Mouse (Mus musculus) embryonic facial prominence, embryonic 14.5 days (tissue): ENCODE data around the gene Snx30. TPM values are rescaled to one million over a fixed set of nuclear protein-coding genes. Genes with fewer than 3 reads are reported as not detected.

Experiments used
- ATAC-seq: fragments of 200-750 bp; cut with Nextera tagmentation; 2 replicates; pipeline ENCODE4 v1.8.0; 2017; ENCODE audit warnings: low read depth, moderate number of reproducible peaks, moderate TSS enrichment
- DNase-seq: peaks from one replicate; pipeline ENCODE4 v3.0.0-alpha.2; 2015; ENCODE audit warnings: low spot score
- H3K27ac ChIP-seq: fragments of 300-500 bp; sonication (generic); replicated peaks from 2 replicates; pipeline ENCODE4 v1.5.1; 2014; ENCODE audit warnings: low read depth, mild to moderate bottlenecking, low read length, moderate library complexity
- H3K27me3 ChIP-seq: fragments of 300-500 bp; sonication (generic); replicated peaks from 2 replicates; pipeline ENCODE4 v1.6.1; 2014; ENCODE audit warnings: low read length; ENCODE audit not compliant: control insufficient read depth, insufficient read depth
- H3K36me3 ChIP-seq: fragments of 300-500 bp; sonication (generic); 2 replicates; pipeline ENCODE4 v1.6.1; 2014; ENCODE audit warnings: low read length, mixed read lengths; ENCODE audit not compliant: control insufficient read depth, insufficient read depth
- H3K4me1 ChIP-seq: fragments of 300-500 bp; sonication (generic); 2 replicates; pipeline ENCODE4 v1.6.1; 2014; ENCODE audit warnings: antibody characterized with exemption, low read length; ENCODE audit not compliant: control insufficient read depth, insufficient read depth
- H3K4me2 ChIP-seq: fragments of 300-500 bp; sonication (generic); 2 replicates; pipeline ENCODE4 v1.6.1; 2014; ENCODE audit warnings: low read depth, mild to moderate bottlenecking, low read length, moderate library complexity, mixed read lengths
- H3K4me3 ChIP-seq: fragments of 300-500 bp; sonication (generic); 2 replicates; pipeline ENCODE4 v1.5.1; 2014; ENCODE audit warnings: low read depth, mild to moderate bottlenecking, low read length
- H3K9ac ChIP-seq: fragments of 300-500 bp; sonication (generic); 2 replicates; pipeline ENCODE4 v1.6.1; 2014; ENCODE audit warnings: low read depth, mild to moderate bottlenecking, low read length, moderate library complexity, mixed read lengths
- H3K9me3 ChIP-seq: fragments of 300-500 bp; sonication (generic); 2 replicates; pipeline ENCODE4 v1.6.1; 2016; ENCODE audit warnings: low read length; ENCODE audit not compliant: control insufficient read depth
- WGBS: fragments of 180-500 bp; shearing (Covaris S2); extraction: QIAGEN DNeasy Blood & Tissue Kit; methylation state at CpG from one replicate; pipeline ENCODE4 v1.1.7; 2014; 5-methylcytosine and 5-hydroxymethylcytosine counted together
- polyA plus RNA-seq: library from polyadenylated mRNA; unstranded; fragments of >200 nt; fragmentation: Nextera tagmentation; extraction: Ambion mirVana; gene quantifications from 2 replicates; pipeline ENCODE4 v1.2.1, GENCODE M21; 2014

Gene Snx30
- polyA plus RNA-seq, 1 experiment from 2014 or later = 14.1 TPM

DNA sequence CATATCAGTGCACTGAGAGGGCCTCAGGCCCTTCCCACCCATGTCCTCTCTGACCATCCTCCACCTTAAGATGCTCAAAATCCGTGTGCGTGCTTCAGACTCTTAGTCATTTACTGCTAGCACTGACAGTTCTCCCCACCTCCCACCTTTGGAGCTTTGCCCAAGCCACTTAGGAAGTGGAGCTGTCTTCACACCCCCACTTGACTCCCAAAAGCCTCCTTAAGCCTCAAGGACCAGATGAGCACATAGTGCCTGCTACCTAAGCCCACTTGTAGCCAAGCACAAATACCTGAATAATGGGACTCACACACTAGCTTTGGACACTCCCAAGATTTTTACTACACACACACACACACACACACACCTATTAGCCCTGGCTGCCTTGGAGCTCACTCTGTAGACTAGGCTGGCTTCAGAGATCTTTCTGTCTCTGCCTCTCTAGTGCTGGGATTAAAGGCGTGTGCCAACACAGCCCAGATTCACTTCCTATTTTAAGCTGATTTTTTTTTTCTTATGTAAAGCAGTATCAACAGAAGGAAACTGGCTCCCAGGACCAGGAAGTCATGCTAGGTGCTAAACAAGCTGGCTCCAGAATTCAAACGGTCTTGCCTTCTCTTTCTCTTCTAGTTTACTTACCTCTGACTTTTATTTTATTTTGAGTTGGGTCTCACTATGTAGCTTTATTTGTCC is 9.6 kb downstream of the Snx30 start:
- Histone ChIP-seq H3K4me3 (no peak overlapping the region), H3K9ac (no peak overlapping the region), H3K27me3 (no peaks in the 10 kb centered on the region), H3K9me3 (no peaks in the 10 kb centered on the region), H3K27ac (no peak overlapping the region), H3K4me2 (no peak overlapping the region), H3K4me1 (peaks cover 9% of the 10 kb centered on the region), H3K36me3 (no peaks in the 10 kb centered on the region)
- WGBS = 83% methylated on average over 4 of the region's 4 CpGs
- no peak for DNase-seq
- no peak for ATAC-seq

DNA sequence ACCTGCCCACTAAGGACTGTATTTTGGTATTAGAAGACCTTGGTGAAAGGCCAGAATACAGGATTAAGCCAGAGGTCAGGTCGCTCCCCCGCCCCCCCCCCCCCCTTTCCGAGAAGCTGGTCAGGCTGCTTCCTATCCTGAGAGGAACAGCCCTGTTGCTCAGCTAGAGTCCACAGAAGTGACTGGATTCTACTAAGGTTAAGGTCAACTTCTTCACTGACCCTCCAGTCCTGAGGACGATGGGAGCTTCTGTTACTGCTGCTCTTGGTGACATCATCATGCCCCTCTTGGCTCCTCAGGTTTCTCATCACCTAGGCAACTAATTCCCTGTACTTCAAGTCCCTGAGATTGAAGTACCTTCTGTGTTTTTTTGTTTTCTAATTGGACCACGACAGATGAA is 10.4 kb downstream of the Snx30 start:
- 54% methylated on average over 5 of the region's 5 CpGs for WGBS
- no peak for DNase-seq
- no peak overlapping the region for H3K4me2 ChIP-seq
- no peak for ATAC-seq
- no peaks in the 10 kb centered on the region for H3K9me3 ChIP-seq
- H3K9ac ChIP-seq = no peak overlapping the region
- no peak overlapping the region for H3K27ac ChIP-seq
- no peak overlapping the region for H3K4me3 ChIP-seq
- H3K36me3 ChIP-seq = no peaks in the 10 kb centered on the region
- no peaks in the 10 kb centered on the region for H3K27me3 ChIP-seq
- peaks cover 9% of the 10 kb centered on the region for H3K4me1 ChIP-seq

DNA sequence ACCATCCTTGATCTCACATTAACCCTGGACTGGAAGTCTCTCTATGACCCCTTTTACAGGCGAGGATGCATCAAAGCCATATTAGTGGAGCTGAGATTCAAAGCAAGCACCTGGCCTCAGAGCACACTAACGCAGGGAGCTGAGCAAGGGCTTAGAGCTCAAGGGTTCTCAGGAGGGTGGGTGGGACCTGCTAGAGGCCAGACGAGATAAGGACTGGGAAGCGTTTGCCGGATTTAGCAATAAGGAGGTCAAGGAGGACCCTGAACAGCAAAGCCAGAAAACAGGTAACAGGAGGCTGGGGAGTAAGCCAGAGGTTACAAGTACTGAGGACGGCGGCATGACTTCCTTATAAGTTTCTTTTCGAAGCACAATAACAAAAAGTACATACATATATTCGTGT is 10.8 kb downstream of the Snx30 start:
- H3K4me1 ChIP-seq = peaks cover 9% of the 10 kb centered on the region
- 0 out of 2 replicates have a peak, but pooled peaks have one; percentile 17 for ATAC-seq

DNA sequence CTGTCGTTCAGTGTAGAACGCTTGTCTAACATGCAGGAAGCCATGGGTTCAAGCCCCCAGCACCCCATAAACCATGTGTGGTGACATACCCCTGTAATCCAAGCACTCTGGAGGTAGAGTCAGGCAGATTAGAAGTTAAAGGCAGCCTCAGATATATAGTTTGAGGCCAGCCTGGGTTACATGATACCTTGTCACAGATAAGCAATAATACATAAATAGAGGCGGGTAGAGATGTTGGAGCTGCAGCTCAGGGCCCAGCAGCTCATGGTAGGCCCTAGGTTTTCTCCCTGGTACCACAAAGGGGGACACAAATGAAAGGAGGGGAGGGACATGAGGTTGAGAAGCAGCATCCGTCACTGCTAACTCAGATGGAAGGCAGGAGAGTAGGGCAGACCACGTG is 12.2 kb downstream of the Snx30 start:
- H3K27ac ChIP-seq = no peak overlapping the region
- no peak for ATAC-seq
- 74% methylated on average over 5 of the region's 5 CpGs for WGBS
- no peaks in the 10 kb centered on the region for H3K27me3 ChIP-seq
- peaks cover 9% of the 10 kb centered on the region for H3K4me1 ChIP-seq
- H3K4me3 ChIP-seq = no peak overlapping the region
- H3K36me3 ChIP-seq = no peaks in the 10 kb centered on the region
- DNase-seq = no peak
- no peaks in the 10 kb centered on the region for H3K9me3 ChIP-seq
- H3K4me2 ChIP-seq = no peak overlapping the region
- H3K9ac ChIP-seq = no peak overlapping the region

More for the DNA sequence above, 10.8 kb downstream of the Snx30 start:
- DNase-seq = no peak
- Histone ChIP-seq H3K27me3 (no peaks in the 10 kb centered on the region), H3K9me3 (no peaks in the 10 kb centered on the region), H3K4me2 (no peak overlapping the region), H3K36me3 (no peaks in the 10 kb centered on the region), H3K9ac (no peak overlapping the region), H3K4me3 (no peak overlapping the region), H3K27ac (no peak overlapping the region)
- WGBS = 77% methylated on average over 9 of the region's 9 CpGs

DNA sequence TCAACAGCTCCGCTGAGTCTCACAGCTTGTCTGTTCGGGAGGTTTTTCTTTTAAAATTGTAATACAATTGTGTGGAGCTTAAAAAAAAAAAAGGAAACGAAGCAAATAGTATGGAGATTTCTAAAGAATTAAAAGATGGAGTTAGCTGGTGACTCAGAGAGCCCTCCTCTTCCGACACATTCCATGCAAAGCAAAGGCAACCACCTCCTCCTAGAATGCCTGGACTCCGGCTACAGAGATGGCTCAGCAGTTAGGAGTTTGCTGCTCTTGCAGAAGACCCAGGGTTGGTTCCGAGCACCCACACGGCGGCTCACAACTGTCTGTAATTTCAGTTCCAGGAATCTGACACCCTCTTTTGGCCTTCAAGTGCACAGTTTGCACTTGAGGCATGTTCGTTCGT is 12.9 kb downstream of the Snx30 start:
- Histone ChIP-seq H3K4me3 (no peak overlapping the region), H3K27ac (no peak overlapping the region), H3K9ac (no peak overlapping the region), H3K4me1 (peaks cover 9% of the 10 kb centered on the region), H3K27me3 (no peaks in the 10 kb centered on the region), H3K9me3 (no peaks in the 10 kb centered on the region), H3K36me3 (no peaks in the 10 kb centered on the region), H3K4me2 (no peak overlapping the region)
- DNase-seq (no peak), ATAC-seq (no peak)
- 83% methylated on average over 10 of the region's 10 CpGs for WGBS

DNA sequence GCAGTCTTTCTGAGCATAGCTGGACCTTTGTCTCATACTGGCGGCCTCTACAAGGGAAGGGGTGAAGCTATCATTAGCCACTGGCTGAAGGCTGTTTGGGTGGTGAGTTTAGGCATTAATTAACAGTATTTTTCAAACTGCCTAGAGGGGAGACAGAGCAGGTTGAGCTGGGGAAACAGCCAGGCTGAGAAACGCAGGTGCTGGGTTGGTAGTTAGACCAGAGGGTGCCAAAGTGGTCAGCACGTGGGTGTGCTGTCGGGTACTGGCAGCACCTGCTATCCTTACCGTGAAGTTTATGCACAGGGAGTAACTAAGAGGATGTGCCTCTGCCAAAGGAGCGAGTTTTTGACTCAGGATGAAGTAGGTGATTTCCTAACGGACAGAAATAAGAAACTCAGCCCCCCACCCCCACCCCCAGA is 13.4 kb downstream of the Snx30 start:
- no peaks in the 10 kb centered on the region for H3K9me3 ChIP-seq
- H3K4me2 ChIP-seq = no peak overlapping the region
- peaks cover 9% of the 10 kb centered on the region for H3K4me1 ChIP-seq
- H3K27me3 ChIP-seq = no peaks in the 10 kb centered on the region
- H3K4me3 ChIP-seq = no peak overlapping the region
- 58% methylated on average over 7 of the region's 7 CpGs for WGBS
- no peak overlapping the region for H3K27ac ChIP-seq
- peak; percentile 17; the same call in 1 of the 2 replicates for ATAC-seq
- H3K36me3 ChIP-seq = no peaks in the 10 kb centered on the region
- no peak overlapping the region for H3K9ac ChIP-seq
- DNase-seq = no peak

DNA sequence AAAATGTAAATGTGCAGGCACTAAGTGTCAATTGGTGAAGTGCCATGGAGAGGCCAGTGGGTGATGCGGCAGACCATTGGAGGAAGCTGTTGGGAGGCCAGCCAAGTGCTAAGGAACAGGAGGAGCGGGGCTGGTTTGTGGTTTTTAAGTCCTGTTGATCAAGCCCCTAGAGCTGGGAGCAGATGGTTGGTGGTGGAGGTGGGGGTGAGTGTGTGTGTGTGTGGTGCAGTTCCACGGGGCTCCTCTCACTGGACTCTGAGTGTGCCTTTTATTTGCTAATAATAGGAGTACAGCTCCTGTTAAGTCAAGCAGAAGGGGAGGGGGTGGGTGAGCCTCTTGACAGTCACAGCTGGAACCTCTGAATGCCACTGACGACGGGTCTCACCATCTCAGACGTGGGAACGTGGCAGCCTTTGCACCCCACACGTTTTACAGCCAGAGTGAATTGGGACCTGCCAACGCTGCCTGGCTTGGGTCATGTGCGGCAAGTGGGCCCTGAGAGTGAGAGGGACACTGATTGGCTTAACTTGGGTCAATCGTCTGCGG is 13.9 kb downstream of the Snx30 start:
- Histone ChIP-seq H3K36me3 (no peaks in the 10 kb centered on the region), H3K27me3 (no peaks in the 10 kb centered on the region), H3K27ac (no peak overlapping the region), H3K4me1 (peaks cover 9% of the 10 kb centered on the region), H3K4me2 (no peak overlapping the region), H3K9ac (no peak overlapping the region), H3K4me3 (no peak overlapping the region), H3K9me3 (no peaks in the 10 kb centered on the region)
- DNase-seq = peak; percentile 74
- ATAC-seq = peak; percentile 76
- 57% methylated on average over 12 of the region's 12 CpGs for WGBS

DNA sequence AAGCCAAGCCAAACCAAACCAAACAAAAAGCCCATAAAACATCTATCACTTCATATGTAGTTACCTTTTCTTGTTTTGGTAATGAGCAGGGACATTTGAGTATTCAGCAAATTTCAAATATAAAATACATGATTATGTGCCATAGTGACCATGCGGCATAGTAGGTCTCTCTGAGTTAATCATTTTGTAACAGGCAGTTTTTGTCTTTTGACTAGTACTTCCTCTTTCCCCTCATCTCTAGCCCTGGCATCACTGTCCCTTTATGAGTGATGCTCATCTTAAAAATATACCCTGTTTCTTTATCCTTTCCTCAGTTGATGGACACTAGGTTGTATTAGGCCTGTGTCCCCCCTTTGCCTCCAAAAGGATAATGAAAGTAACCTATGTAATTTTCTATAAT is 15.9 kb downstream of the Snx30 start:
- 92% methylated on average over 1 of the region's 1 CpGs for WGBS
- Histone ChIP-seq H3K27ac (no peak overlapping the region), H3K9me3 (no peaks in the 10 kb centered on the region), H3K4me3 (no peak overlapping the region), H3K4me2 (no peak overlapping the region), H3K9ac (no peak overlapping the region), H3K27me3 (no peaks in the 10 kb centered on the region), H3K4me1 (peaks cover 6% of the 10 kb centered on the region; the same call in 1 of the 2 replicates), H3K36me3 (no peaks in the 10 kb centered on the region)
- DNase-seq (no peak), ATAC-seq (no peak)

DNA sequence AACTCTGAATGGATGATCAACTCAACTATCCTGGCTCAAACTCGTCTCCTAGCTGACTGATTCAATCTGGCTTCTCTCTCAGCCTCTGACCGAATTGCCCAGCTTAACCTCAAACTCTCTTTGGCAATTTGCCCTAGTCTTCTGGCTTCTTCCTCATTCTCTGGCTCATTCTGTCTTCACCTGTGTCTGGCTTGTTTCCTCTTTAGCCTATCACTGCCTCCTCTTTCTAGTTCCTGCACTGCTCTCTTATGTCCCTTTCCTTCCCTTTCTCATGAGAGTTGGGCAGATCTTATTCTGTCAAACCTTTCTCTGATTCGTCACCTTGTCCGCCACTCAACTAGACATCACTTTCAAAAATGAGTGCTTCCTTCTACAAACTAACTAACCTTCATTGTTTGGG is 16.5 kb downstream of the Snx30 start:
- peaks cover 6% of the 10 kb centered on the region; the same call in 1 of the 2 replicates for H3K4me1 ChIP-seq

More for the DNA sequence above, 16.5 kb downstream of the Snx30 start:
- Histone ChIP-seq H3K4me2 (no peak overlapping the region), H3K27ac (no peak overlapping the region), H3K36me3 (no peaks in the 10 kb centered on the region), H3K4me3 (no peak overlapping the region), H3K9ac (no peak overlapping the region), H3K9me3 (no peaks in the 10 kb centered on the region), H3K27me3 (no peaks in the 10 kb centered on the region)
- ATAC-seq (no peak), DNase-seq (no peak)
- 70% methylated on average over 4 of the region's 4 CpGs for WGBS
